Mouse (Mus musculus): ENCODE results near the gene Slc12a5.
A peak's percentile ranks its signal among the peaks of the same experiment; 100 is the strongest.

Gene Slc12a5

GRCm38 (mm10) chr2:164960716-164961441, at the start of gene Slc12a5:
Gene Slc12a5, plus strand, starts transcription at chr2:164960802.
- peak; percentile 86 for DNase-seq (ENCODE audit: low read depth, low spot score)

GRCm38 (mm10) chr2:164911086-164912048, 49.2 kb upstream of the Slc12a5 start, which contains the start of gene Zfp335:
Gene Zfp335, minus strand, starts transcription at chr2:164911757.
- peak; percentile 97 for DNase-seq (ENCODE audit: low read depth, low spot score)

GRCm38 (mm10) chr2:164912151-164912550, 48.5 kb upstream of the Slc12a5 start:
- peak; percentile 84 for DNase-seq (ENCODE audit: low read depth, low spot score)

GRCm38 (mm10) chr2:164912749-164913427, 47.7 kb upstream of the Slc12a5 start:
- DNase-seq (ENCODE audit: low read depth, low spot score) = no peak

- DNase-seq (ENCODE audit: low read depth, low spot score) = no peak
These were observed 47.2 kb upstream of the Slc12a5 start for GRCm38 (mm10) chr2:164913428-164913786.

- no peak for DNase-seq (ENCODE audit: low read depth, low spot score)
These were observed 43.8 kb upstream of the Slc12a5 start for GRCm38 (mm10) chr2:164916820-164917219.

- DNase-seq (ENCODE audit: low read depth, low spot score) = no peak
These were observed 43.2 kb upstream of the Slc12a5 start for GRCm38 (mm10) chr2:164917371-164917770.

GRCm38 (mm10) chr2:164918325-164918724, 42.3 kb upstream of the Slc12a5 start:
- peak; percentile 73 for DNase-seq (ENCODE audit: low read depth, low spot score)

- no peak for DNase-seq (ENCODE audit: low read depth, low spot score)
These were observed 38.6 kb upstream of the Slc12a5 start for GRCm38 (mm10) chr2:164921984-164922383.

GRCm38 (mm10) chr2:164923291-164923690, 37.3 kb upstream of the Slc12a5 start:
- no peak for DNase-seq (ENCODE audit: low read depth, low spot score)

GRCm38 (mm10) chr2:164924100-164924857, 36.3 kb upstream of the Slc12a5 start:
- DNase-seq (ENCODE audit: low read depth, low spot score) = peak; percentile 95

- DNase-seq (ENCODE audit: low read depth, low spot score) = no peak
These were observed 29.7 kb upstream of the Slc12a5 start for GRCm38 (mm10) chr2:164930706-164931581.

- DNase-seq (ENCODE audit: low read depth, low spot score) = no peak
These were observed 27.1 kb upstream of the Slc12a5 start for GRCm38 (mm10) chr2:164933534-164933933.

- DNase-seq (ENCODE audit: low read depth, low spot score) = no peak
These were observed 24.6 kb upstream of the Slc12a5 start for GRCm38 (mm10) chr2:164935991-164936390.

GRCm38 (mm10) chr2:164938146-164939091, 22.2 kb upstream of the Slc12a5 start:
- peak; percentile 92 for DNase-seq (ENCODE audit: low read depth, low spot score)

- DNase-seq (ENCODE audit: low read depth, low spot score) = peak; percentile 53
These were observed 21.5 kb upstream of the Slc12a5 start for GRCm38 (mm10) chr2:164939106-164939505.

- DNase-seq (ENCODE audit: low read depth, low spot score) = no peak
These were observed 20.3 kb upstream of the Slc12a5 start, which contains the start of gene Mmp9 for GRCm38 (mm10) chr2:164940140-164940830. Gene Mmp9, plus strand, starts transcription at chr2:164940780.

- peak; percentile 26 for DNase-seq (ENCODE audit: low read depth, low spot score)
These were observed 17.8 kb upstream of the Slc12a5 start for GRCm38 (mm10) chr2:164942692-164943290.
